Mouse (Mus musculus) erythroblast, embryonic 14.5 days (primary cell): ENCODE measurements around the gene Srd5a1.

Source experiments
- GATA1 ChIP-seq: IDR thresholded peaks from 2 replicates; pipeline ENCODE4 v1.6.1; 2012; ENCODE audit warnings: low read length, inconsistent platforms, mixed read lengths
- TAL1 ChIP-seq: IDR thresholded peaks from 3 replicates; pipeline ENCODE4 v1.6.1; 2012; ENCODE audit warnings: low read length, inconsistent platforms, mixed read lengths

DNA sequence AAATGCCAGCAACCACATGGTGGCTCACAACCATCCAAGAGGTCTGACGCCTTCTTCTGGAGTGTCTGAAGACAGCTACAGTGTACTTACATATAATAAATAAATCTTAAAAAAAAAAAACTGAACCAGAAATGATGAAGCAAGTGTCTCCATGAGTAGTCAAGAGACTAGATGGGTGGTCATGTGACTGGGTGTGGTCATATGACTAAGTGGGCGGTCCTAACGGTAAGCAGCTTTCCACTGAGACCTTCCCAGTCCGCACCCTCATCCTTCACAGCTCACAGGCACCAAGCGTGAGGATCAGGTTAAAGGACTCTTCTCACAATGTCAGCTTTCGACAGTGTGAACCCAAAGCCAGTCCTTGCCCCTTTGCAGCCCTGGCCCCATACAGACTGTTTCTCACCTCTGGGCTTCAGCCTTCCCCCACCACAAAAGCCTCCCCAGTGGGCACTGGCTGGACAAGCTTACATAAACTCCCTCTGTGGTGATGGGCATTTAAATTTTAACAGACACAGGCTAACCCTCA lies 55.2 kb downstream of the Srd5a1 start:
- no peak for TF ChIP-seq GATA1
- no peak for TF ChIP-seq TAL1
